Mouse (Mus musculus): Measurements from ENCODE around the gene Esr1. TPM values are rescaled to one million over a fixed set of nuclear protein-coding genes. Genes with fewer than 3 reads are reported as not detected.

Esr1 gene
- polyA plus RNA-seq, 1 experiment from 2014 or later, result 0.45 TPM

DNA sequence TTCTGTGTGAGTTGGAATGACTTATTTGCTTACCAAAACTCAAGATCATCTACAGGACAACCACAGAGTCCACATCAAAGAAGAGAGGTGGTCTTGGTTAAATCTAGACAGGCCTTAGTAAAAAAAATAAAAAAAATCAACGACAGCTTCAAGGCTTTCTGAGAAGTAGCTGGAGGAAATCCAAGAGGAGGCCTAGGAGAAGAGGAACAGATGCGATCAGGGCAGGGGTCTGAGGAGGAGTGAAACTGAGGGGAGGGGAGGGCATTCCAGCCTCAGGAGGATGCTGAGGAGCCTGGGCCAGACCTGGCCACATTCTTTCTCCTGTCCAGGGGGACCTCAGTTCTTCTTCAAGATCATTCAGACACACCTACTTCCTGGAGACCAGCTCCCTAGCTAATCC lies 360.6 kb downstream of the Esr1 start:
- Histone ChIP-seq H3K4me1 (replicated peaks) (no peaks in the 10 kb centered on the region), H3K9me3 (no peaks in the 10 kb centered on the region)
- no peak for ATAC-seq (ENCODE audit: low FRiP score, low read depth)

DNA sequence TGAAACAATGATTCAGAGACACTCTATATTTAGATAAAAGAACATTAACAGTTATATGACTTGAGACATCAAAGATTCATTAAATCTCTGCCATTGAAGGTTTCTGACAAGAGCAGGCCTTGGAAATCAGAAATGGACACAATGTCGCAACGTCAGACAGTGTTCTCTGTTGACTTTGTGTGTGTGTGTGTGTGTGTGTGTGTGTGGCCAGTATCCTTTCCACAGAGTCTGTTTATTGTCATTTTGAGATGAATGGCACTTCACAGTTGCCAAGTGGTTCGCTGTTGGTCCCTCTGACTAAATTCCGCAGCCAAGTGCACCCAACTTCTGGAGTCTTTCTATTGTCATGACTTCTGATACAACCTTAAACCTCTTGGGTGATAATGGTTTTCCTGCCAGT lies 362.9 kb downstream of the Esr1 start:
- Histone ChIP-seq H3K36me3 (no peaks in the 10 kb centered on the region), H3K4me1 (replicated peaks) (no peaks in the 10 kb centered on the region), H3K27ac (replicated peaks) (no peak overlapping the region), H3K9ac (no peak overlapping the region), H3K9me3 (no peaks in the 10 kb centered on the region), H3K27me3 (no peaks in the 10 kb centered on the region), H3K4me3 (no peak overlapping the region), H3K4me2 (no peak overlapping the region)
- WGBS, result 88% methylated on average over 4 of the region's 4 CpGs
- no peak for ATAC-seq (ENCODE audit: low FRiP score, low read depth)

More for the DNA sequence above, 360.6 kb downstream of the Esr1 start:
- H3K27me3 ChIP-seq, result no peaks in the 10 kb centered on the region
- no peak overlapping the region for H3K4me2 ChIP-seq
- 61% methylated on average over 2 of the region's 2 CpGs for WGBS
- no peak overlapping the region for H3K27ac ChIP-seq (replicated peaks)
- no peaks in the 10 kb centered on the region for H3K36me3 ChIP-seq
- H3K4me3 ChIP-seq, result no peak overlapping the region
- H3K9ac ChIP-seq, result no peak overlapping the region

DNA sequence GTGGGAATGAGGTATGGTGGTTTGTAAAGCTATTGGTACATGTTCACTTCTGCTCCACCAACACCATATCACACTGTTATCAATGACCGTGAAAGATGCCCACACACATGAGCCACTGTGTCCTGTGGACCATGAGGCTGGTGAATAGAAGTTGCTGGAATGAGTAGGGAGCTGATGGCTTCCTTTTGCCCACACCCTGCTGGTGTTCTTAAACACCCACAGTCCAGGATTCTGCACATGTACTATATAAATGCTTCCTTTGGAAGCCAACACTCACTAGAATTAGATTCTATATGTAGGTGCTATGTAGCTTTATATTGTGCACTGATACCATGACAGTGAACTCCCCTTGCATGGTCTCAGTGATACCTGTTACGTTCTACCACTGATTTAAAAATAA lies 365.2 kb downstream of the Esr1 start:
- Histone ChIP-seq H3K36me3 (no peaks in the 10 kb centered on the region), H3K9ac (no peak overlapping the region), H3K27ac (replicated peaks) (no peak overlapping the region), H3K4me3 (no peak overlapping the region), H3K9me3 (no peaks in the 10 kb centered on the region), H3K4me2 (no peak overlapping the region), H3K27me3 (no peaks in the 10 kb centered on the region), H3K4me1 (replicated peaks) (no peaks in the 10 kb centered on the region)
- ATAC-seq (ENCODE audit: low FRiP score, low read depth), result no peak
- WGBS, result 96% methylated on average over 2 of the region's 2 CpGs

DNA sequence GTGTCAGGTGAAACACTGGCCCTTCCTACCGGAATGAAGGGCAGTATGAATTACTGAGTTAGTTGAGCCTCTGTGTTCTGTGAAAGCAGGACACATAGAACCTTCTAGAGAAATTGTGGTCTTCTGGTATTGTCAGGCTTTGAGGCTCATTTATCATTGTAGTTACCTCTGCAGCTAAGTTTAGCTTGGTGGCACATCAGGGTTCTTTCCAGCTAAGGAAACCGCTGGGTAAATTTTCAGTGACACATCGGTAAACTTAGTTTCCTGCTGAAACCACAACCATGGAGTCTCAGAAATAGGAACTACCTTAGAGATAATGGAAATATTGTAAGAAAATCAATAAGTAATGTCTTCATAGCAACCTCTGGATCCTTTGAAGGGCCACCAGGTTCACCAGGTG lies 366.0 kb downstream of the Esr1 start:
- WGBS, result 95% methylated on average over 3 of the region's 3 CpGs
- H3K4me1 ChIP-seq (replicated peaks), result no peaks in the 10 kb centered on the region
- no peak for ATAC-seq (ENCODE audit: low FRiP score, low read depth)
- H3K27ac ChIP-seq (replicated peaks), result no peak overlapping the region
- no peaks in the 10 kb centered on the region for H3K9me3 ChIP-seq
- no peak overlapping the region for H3K4me3 ChIP-seq
- H3K4me2 ChIP-seq, result no peak overlapping the region
- no peaks in the 10 kb centered on the region for H3K36me3 ChIP-seq
- no peak overlapping the region for H3K9ac ChIP-seq
- H3K27me3 ChIP-seq, result no peaks in the 10 kb centered on the region

DNA sequence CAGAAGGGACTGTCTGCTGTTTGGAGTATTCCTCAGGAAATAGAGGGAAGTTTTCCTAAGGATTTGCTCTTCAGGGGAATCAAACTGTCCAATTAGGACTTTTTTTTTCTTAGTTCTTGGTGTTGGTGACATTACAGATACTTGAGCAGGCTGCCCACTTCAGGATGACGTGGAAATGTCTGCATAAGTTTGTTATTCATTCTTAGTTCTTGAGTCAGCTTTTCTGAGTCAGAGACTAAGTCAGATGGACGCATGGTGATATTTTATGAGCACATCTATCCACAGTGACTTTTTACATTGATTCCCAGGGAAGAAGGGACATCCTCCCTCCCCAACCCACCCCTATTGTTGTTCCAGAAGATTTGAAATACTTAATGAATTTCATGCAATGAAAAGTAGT lies 372.5 kb downstream of the Esr1 start:
- H3K36me3 ChIP-seq, result no peaks in the 10 kb centered on the region
- WGBS, result 78% methylated on average over 2 of the region's 2 CpGs
- no peak overlapping the region for H3K27ac ChIP-seq (replicated peaks)
- no peak overlapping the region for H3K4me2 ChIP-seq
- no peak overlapping the region for H3K4me3 ChIP-seq
- H3K9me3 ChIP-seq, result no peaks in the 10 kb centered on the region
- no peaks in the 10 kb centered on the region for H3K4me1 ChIP-seq (replicated peaks)
- no peak for ATAC-seq (ENCODE audit: low FRiP score, low read depth)
- no peaks in the 10 kb centered on the region for H3K27me3 ChIP-seq
- H3K9ac ChIP-seq, result no peak overlapping the region

DNA sequence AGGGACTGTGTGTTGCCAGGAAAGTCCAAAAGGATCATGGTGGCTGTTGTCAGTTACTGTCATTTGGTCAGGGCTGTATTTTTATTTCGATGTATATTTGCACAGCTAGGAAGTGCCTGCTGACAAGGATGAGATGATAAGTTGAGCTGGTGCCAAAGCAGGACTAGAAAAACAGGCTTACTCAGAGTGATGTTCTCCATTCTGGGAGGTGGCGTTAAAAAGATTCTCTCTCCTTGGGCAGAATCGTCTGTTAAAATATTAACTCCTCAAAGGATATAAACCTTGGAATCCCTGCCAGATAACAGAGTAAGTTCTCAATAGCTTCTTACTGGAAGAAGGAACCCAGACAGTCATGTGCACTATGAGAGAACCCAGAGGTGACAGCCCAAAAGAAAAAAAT lies 382.4 kb downstream of the Esr1 start:
- no peak overlapping the region for H3K9ac ChIP-seq
- H3K9me3 ChIP-seq, result no peaks in the 10 kb centered on the region
- H3K36me3 ChIP-seq, result no peaks in the 10 kb centered on the region
- H3K4me2 ChIP-seq, result no peak overlapping the region
- no peak overlapping the region for H3K4me3 ChIP-seq
- no peak overlapping the region for H3K27ac ChIP-seq (replicated peaks)
- no peak for ATAC-seq (ENCODE audit: low FRiP score, low read depth)
- H3K4me1 ChIP-seq (replicated peaks), result no peaks in the 10 kb centered on the region
- 78% methylated on average over 3 of the region's 3 CpGs for WGBS
- no peaks in the 10 kb centered on the region for H3K27me3 ChIP-seq

DNA sequence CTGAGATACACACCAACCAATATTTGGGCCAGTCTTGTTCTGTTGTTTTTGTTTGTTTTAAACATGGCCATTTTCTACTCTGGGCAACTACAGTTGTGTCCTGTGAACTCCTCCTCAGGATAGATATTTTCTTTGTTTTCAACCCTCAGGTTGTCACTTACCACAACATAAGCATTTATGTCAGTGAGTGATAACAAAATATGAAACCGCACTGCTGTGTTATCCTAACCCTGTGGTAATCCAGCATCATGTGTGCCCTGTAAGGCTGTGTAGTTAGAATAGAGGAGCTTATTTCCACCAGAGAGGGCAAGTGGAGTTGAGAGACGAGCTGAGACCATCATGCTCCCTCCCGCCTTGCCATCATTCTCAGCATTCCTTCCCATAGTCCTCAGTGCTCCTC lies 385.2 kb downstream of the Esr1 start:
- H3K9ac ChIP-seq, result no peak overlapping the region
- no peak overlapping the region for H3K4me3 ChIP-seq
- H3K27me3 ChIP-seq, result no peaks in the 10 kb centered on the region
- H3K4me1 ChIP-seq (replicated peaks), result no peaks in the 10 kb centered on the region
- no peaks in the 10 kb centered on the region for H3K9me3 ChIP-seq
- H3K4me2 ChIP-seq, result no peak overlapping the region
- no peaks in the 10 kb centered on the region for H3K36me3 ChIP-seq
- 92% methylated on average over 3 of the region's 3 CpGs for WGBS
- no peak for ATAC-seq (ENCODE audit: low FRiP score, low read depth)
- no peak overlapping the region for H3K27ac ChIP-seq (replicated peaks)

DNA sequence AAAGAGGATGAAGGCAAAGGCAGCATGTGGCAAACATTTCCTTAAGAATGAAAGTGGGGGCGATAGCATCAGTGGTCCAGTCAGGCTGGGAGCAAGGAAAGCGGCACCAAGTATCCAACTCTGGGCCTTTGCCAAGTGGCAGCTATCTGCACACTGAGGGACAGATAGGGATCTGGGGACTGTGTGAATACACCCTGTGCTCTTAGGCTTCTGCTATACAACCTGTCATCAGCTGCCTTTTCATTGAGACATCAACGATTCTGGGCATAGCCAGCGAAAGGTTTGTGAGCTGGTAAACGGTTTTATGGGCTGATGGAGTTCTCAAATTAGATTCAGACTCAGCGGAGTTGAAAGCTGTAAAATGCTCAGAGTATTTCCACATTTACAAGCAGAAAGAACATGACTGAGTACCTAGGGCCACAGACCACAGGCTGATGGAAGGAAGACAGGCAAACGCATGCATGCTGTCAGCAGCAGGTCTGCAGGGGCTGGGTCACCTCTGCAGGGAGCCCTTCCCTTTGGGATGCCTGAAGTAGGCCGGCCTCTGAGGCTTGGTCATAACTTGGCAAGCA lies 397.5 kb downstream of the Esr1 start:
- H3K27ac ChIP-seq (replicated peaks), result no peak overlapping the region
- H3K4me3 ChIP-seq, result no peak overlapping the region
- H3K4me2 ChIP-seq, result no peak overlapping the region
- H3K9ac ChIP-seq, result no peak overlapping the region
- WGBS, result 75% methylated on average over 8 of the region's 8 CpGs
- H3K4me1 ChIP-seq (replicated peaks), result no peaks in the 10 kb centered on the region
- H3K36me3 ChIP-seq, result no peaks in the 10 kb centered on the region
- no peaks in the 10 kb centered on the region for H3K27me3 ChIP-seq
- no peak for ATAC-seq (ENCODE audit: low FRiP score, low read depth)
- no peaks in the 10 kb centered on the region for H3K9me3 ChIP-seq

DNA sequence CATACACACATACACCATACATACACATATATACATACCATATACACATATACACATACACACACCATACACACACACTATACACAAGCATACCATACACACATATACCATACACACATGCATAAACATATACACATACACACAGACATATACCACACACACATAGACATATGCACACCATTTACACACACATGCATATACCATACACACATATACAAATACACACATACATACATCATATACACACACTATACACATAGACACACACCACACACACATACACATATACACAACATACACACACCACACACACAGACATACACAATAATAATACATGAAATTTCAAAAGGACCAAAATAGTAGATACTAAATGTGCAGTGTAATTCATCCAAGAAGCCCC lies 400.6 kb downstream of the Esr1 start:
- H3K27ac ChIP-seq (replicated peaks), result no peak overlapping the region
- H3K4me2 ChIP-seq, result no peak overlapping the region
- H3K27me3 ChIP-seq, result no peaks in the 10 kb centered on the region
- no peaks in the 10 kb centered on the region for H3K9me3 ChIP-seq
- no peaks in the 10 kb centered on the region for H3K36me3 ChIP-seq
- H3K4me1 ChIP-seq (replicated peaks), result no peaks in the 10 kb centered on the region
- H3K9ac ChIP-seq, result no peak overlapping the region
- ATAC-seq (ENCODE audit: low FRiP score, low read depth), result no peak
- H3K4me3 ChIP-seq, result no peak overlapping the region

DNA sequence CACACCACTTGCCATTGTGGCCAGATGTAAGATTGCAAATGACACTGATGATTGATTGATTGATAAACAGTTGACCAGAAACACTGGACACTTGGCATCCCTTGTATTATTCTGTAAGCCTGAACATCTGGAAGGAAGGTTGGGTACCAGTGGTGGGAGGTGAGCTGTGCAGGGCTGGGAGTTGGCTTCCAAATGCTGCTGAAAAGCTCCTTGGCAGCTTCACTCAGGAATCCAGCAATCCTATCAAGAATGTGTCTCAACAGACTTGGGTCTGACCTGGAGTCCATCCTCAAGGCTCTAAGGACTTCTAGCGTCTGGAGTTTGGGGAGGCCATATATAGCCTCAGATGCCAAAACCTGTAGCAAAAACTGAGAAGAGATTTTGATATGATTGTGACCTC lies 403.6 kb downstream of the Esr1 start:
- H3K9ac ChIP-seq, result no peak overlapping the region
- 94% methylated on average over 1 of the region's 1 CpGs for WGBS
- ATAC-seq (ENCODE audit: low FRiP score, low read depth), result no peak
- no peaks in the 10 kb centered on the region for H3K9me3 ChIP-seq
- H3K27me3 ChIP-seq, result no peaks in the 10 kb centered on the region
- H3K4me2 ChIP-seq, result no peak overlapping the region
- no peaks in the 10 kb centered on the region for H3K36me3 ChIP-seq
- H3K4me3 ChIP-seq, result no peak overlapping the region
- no peaks in the 10 kb centered on the region for H3K4me1 ChIP-seq (replicated peaks)
- no peak overlapping the region for H3K27ac ChIP-seq (replicated peaks)

DNA sequence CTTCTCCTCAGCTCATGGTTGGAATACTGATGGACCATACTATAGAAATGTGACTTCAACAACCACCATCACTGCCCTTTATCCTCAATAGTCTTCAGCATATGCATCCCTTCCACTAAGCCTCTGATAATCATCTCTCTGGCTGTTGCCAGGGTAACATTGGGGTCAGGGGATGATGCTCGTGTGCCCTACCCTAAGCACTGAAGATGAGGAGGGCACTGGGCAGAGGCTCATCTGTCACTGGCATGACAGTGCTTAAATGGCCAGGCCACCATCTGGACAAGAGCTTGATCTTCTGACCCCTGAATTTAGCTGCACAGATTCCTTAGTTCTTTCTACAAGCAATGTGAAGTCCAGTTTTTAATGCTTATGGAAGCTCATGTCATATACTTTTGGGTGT lies 405.8 kb downstream of the Esr1 start:
- no peak for ATAC-seq (ENCODE audit: low FRiP score, low read depth)
- H3K4me1 ChIP-seq (replicated peaks), result no peaks in the 10 kb centered on the region
- H3K27me3 ChIP-seq, result no peaks in the 10 kb centered on the region
- no peak overlapping the region for H3K4me3 ChIP-seq
- H3K9me3 ChIP-seq, result no peaks in the 10 kb centered on the region
- 54% methylated on average over 1 of the region's 1 CpGs for WGBS
- no peak overlapping the region for H3K27ac ChIP-seq (replicated peaks)
- no peak overlapping the region for H3K4me2 ChIP-seq
- H3K36me3 ChIP-seq, result no peaks in the 10 kb centered on the region
- H3K9ac ChIP-seq, result no peak overlapping the region

DNA sequence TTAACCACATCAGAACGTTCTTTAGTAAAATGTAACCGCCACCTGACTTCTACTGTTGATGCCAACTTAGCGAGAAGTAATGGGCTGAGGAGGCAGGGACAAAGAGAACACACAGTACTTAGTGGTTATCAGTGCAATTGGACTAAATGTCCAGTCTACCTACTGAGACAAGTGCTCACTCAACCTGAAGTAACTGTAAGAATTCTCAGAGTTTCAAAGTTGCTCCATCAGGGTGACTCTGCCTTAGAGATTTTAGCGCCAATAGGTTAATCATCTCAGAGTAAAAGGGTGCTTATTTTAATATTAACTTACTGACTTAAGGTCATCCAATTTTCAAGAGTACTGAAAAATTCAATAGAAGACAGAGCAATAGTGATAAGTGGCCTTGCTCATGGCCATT lies 414.5 kb downstream of the Esr1 start:
- Histone ChIP-seq H3K9me3 (no peaks in the 10 kb centered on the region), H3K27ac (replicated peaks) (no peak overlapping the region), H3K9ac (no peak overlapping the region), H3K27me3 (no peaks in the 10 kb centered on the region), H3K4me2 (no peak overlapping the region), H3K36me3 (peaks cover 10% of the 10 kb centered on the region; the same call in 1 of the 2 replicates), H3K4me1 (replicated peaks) (no peaks in the 10 kb centered on the region), H3K4me3 (no peak overlapping the region)
- WGBS, result 94% methylated on average over 4 of the region's 4 CpGs
- ATAC-seq (ENCODE audit: low FRiP score, low read depth), result no peak

DNA sequence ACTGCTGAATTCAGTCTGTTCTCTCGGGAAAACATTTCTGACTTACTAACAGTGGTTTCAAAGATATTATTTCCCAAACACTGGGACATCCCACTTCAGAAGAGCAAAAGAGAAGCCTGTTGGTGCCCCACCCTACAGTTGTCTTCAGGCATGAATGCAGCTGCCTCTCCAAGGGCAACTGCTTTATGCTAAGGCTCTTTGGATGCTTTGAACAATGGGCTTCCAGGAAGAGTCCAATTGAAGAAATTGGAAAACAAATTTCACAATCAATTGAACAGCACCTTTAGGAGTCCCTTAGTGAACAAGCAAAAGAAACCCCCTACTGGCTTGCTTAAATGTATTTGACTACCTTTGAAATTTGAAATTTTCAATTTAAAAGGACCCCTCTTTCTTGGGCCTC lies 415.8 kb downstream of the Esr1 start:
- H3K4me2 ChIP-seq, result no peak overlapping the region
- WGBS, result 82% methylated on average over 1 of the region's 1 CpGs
- no peak overlapping the region for H3K4me3 ChIP-seq
- peaks cover 13% of the 10 kb centered on the region; the same call in 1 of the 2 replicates for H3K36me3 ChIP-seq
- no peak overlapping the region for H3K27ac ChIP-seq (replicated peaks)
- no peaks in the 10 kb centered on the region for H3K4me1 ChIP-seq (replicated peaks)
- no peak for ATAC-seq (ENCODE audit: low FRiP score, low read depth)
- H3K9me3 ChIP-seq, result no peaks in the 10 kb centered on the region
- H3K9ac ChIP-seq, result no peak overlapping the region
- no peaks in the 10 kb centered on the region for H3K27me3 ChIP-seq
